Mouse (Mus musculus) spleen, adult 12 weeks (tissue): Measurements from ENCODE around the gene Cep72.
"Not testable (repeated sequence)": the region's sequence is repeated elsewhere in the genome, so short reads cannot be mapped to it uniquely, and the experiment has no call there.

Experiments
- DNase-seq: peaks from one replicate; pipeline ENCODE4 v3.0.0; 2022; ENCODE audit warnings: low spot score

Gene Cep72

DNA sequence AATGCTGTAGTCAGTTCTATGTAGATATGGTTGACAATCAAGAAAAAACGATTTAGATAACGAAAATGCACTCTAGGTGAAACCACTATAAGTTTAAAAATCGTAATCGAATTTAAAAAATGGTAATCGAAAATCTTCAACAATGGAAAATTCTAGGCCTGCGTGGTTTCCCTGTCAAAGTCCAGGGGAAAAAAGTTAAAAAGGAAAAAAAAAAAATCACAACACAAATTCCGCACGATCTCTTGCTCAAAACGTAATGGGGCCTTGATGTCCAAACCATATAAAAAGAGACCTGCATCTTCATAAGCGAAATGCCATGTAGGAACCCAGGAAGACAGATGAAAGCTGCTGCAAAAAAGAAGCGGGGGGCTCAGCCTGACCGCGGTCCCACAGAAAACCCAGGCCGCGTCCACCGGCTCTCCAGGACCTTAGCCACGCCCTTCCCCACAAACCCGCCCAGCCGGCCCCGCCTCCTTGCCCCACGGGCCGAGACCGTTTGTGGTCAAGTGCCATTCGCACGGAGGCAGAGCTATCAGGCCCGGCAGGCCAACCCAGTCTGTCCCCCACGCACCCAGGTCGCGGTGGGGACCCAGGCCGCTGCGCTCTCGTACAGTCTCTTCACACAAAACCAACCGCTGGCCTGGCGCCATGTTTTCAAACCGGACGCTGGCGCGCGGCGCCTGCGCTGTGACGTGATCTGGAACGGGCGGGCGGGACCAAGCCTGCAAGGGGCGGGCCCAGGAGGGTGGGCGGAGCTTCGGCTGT lies at the start of gene Cep72:
Gene Cep72, minus strand, starts transcription at position 687 of the 765 bp plus-strand sequence.
- DNase-seq, result peak; percentile 92

DNA sequence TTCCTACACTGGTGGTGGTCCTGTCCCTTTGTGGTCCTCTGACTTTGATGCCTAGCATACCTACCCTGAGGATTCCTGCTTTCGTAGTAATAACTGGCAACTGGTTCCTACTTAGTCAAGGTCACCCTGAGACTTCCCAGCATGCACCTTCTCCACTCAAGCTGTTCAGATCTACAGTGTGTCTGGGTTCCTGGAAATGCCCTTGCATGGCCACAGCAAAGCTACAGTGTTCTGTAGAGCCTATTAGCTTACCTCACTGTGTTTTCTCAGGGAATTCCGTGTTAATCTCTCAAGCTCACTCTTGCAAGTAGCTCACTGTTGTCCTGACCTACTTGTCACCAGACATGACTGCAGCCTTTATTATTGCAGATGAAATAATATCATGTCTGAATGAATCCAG lies 45.3 kb upstream of the Cep72 start:
- DNase-seq, result no peak

DNA sequence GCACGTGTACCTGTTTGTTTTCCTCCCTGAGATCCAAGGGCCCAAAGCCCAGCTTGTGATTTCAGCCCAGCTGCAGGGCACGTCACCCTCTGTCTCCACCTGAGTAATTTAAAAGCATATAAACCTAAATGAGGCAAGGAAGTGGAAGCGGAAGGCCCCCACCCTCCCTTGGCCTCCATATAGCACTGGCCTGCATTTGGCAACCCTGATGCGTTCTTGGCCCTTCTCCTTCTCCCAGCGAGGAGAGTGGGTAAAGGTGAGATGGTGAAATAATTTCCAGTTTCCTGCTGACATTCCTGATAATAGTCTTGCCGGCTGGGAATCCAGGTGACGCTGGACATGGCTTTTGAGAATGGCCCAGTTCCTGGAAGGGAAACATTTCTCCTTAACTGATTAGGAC lies 42.3 kb upstream of the Cep72 start:
- no peak for DNase-seq

DNA sequence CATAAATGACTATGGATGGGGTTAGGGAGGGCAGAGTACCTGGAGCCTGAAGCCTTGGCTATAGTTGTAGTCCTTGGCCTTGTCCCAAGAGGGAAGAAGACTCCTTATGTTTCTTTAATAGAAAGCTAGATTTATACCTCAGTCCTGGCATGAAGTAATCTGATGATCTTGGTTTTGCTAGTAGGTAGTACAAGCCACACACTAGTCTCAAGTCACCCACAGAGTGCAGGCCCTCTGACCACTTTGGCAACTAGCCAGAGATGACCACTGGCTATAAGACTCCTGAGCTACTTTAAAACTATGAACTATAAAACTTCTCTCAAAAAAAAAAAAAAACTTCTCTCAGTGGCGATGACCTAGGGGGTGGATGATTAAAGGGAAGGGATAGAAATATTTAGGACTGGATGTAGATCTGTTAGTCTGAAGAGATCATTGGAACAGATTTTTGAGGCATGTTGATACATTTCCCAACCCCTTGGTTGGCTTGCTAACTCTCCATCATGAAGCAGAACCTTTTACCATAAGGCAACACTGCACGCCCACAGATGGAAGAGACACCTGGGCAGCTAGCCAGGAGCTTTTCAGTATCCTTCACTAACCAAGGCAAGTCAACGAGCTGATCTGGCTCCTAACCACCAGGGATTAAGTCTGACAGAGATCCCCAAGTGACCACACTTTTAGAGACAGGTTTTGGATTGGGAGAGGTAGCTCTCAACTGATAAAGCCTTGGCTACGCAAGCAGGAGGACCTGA lies 40.9 kb upstream of the Cep72 start:
- no peak for DNase-seq

GRCm38 (mm10) chr13:74102108-74102830 lies 40.2 kb upstream of the Cep72 start:
- no peak for DNase-seq

DNA sequence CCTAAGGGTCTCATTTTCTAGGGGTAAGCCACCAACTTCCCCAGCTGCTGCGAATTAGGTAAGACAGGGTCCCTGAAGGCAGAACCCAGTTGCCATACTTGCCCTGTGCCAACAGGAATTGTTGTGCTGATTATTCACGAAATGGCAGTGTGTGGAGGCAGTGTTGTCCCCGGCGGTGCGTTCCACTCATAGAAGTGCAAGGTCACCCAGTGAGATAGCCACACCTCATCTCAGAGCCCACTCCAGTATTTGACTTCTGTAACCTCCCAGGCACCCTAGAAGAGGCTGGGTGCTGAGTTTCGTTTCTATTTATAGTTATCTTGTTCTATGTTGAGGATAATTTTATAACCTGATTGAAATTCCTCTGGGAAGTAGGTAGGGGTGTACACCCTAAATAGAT lies 36.8 kb upstream of the Cep72 start:
- no peak for DNase-seq

- DNase-seq, result no peak
Measured at GRCm38 (mm10) chr13:74096715-74097363, 34.7 kb upstream of the Cep72 start.

- no peak for DNase-seq
Measured at GRCm38 (mm10) chr13:74095936-74096335, 33.8 kb upstream of the Cep72 start.

GRCm38 (mm10) chr13:74090265-74090664 lies 28.2 kb upstream of the Cep72 start:
- DNase-seq, result no peak

DNA sequence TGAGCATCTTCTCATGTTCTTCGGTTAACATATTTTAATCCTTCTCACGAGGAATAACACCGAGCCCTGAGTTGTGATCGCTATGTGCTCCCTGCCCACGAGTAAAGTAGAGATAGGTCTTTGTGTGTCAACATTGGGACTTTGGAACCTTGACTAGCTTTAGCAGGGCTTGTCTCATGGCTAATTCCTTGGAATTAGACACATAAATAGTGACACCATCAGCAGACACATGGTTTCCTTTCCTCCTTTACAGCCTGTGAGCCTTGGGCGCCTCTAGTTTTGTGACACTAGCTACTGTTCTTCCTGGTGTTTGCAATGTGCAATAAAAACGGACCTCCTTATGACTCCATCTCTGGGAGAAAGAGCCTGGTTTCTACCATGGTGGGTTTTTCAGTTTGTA lies 11.3 kb upstream of the Cep72 start:
- no peak for DNase-seq

GRCm38 (mm10) chr13:74071714-74072113 lies 9.6 kb upstream of the Cep72 start:
- no peak for DNase-seq

GRCm38 (mm10) chr13:74071244-74071643 lies 9.1 kb upstream of the Cep72 start:
- not testable (repeated sequence) for DNase-seq

DNA sequence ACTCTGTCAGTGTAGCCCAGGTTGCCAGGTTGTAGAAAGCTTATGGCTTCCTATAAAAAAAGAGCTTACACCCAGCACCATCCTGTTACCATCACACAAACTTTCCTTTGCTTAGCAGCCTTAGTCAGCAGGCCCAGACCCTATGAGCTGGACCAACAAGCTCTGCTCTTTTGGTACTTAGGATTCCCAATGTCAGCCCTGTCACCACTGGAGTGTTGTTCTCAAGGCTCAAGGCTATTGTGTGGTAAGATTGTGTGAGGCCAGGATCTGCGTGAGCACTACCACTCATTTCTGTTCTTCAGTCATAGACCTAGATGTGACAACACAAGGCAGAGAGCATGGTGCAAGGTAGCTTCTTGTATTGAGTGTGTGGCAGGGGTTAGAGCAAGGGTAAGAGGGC lies 4.5 kb upstream of the Cep72 start:
- no peak for DNase-seq

DNA sequence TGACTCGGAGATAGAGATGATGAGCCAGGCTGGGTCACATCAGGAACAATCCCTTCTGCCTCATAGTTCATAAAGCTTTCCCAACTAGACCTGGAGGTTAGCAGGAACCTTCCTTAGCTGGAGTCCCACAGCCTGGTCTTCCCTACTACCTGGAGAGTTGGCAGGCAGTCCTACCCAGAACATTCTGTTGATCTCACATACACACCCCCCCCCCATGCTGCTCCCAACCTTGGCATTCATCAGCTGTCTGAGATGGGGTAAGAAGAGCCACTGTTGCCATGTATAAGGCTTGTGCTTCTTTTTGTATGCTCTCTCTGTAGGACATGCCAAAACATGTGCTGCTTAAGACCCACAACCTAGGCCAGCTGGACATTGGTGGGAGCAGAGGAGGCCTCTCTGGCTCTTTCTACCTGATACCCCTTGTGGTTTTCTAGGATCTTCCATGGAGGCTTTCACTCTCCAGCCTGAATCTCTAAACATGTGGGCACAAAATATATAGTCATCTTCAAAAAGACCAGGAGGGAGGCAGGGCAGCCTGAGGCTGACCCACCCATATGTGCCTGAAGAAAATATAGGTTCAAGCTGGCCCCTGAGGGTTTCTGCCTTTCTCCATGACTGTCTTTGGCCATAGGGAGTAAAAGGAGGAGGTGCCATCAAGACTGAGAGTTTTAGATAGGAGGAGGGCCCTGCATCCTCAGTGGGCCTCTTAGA lies 1.4 kb upstream of the Cep72 start:
- DNase-seq, result no peak

GRCm38 (mm10) chr13:74062378-74063128 lies 454 bp upstream of the Cep72 start:
- no peak for DNase-seq

DNA sequence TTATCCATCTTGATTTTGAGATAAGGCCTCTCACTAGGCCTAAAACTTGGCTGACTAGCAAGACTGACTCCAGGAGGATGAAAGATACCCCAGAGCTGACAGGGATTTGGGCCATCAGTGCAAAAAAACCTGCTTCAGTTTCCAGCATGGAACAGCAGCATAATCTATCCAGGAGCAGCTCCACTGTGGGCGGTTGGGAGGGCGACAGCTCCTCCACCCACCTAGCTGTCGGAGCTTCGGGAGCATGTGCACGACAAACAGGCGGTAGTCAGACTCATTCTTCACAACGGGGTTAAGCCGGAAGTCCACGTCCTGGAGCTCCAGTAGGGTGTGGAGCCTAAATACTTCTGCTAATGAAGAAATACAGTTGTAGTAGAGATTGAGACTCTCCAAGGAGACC lies 4.0 kb downstream of the Cep72 start:
- DNase-seq, result no peak

- DNase-seq, result no peak
Measured at GRCm38 (mm10) chr13:74056194-74056593, 5.9 kb downstream of the Cep72 start.

GRCm38 (mm10) chr13:74039926-74040325 lies 22.2 kb downstream of the Cep72 start:
- no peak for DNase-seq

GRCm38 (mm10) chr13:74035776-74036175 lies 26.3 kb downstream of the Cep72 start:
- no peak for DNase-seq

DNA sequence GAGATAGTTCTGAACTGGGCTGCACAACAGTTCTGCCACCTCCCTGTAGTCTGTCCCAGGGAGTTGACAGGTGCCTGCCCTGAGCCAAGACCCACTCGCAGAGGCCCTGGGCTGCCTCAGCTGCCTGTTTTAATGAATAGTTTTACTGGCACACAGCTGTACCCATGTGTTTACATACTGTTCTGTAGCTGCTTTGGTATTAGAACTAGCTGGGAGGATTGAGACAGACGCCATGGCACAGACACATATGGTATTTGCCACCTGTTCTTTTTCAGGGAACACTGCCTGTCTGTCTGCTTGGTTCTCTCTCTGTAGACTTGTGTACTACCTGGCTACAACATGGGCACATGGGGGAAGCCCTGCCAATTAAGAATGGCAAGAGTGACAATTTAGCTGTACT lies 27.3 kb downstream of the Cep72 start:
- no peak for DNase-seq

GRCm38 (mm10) chr13:74031133-74031532 lies 31.0 kb downstream of the Cep72 start:
- no peak for DNase-seq
